Mouse (Mus musculus): ENCODE data around the gene Tst.

DNA sequence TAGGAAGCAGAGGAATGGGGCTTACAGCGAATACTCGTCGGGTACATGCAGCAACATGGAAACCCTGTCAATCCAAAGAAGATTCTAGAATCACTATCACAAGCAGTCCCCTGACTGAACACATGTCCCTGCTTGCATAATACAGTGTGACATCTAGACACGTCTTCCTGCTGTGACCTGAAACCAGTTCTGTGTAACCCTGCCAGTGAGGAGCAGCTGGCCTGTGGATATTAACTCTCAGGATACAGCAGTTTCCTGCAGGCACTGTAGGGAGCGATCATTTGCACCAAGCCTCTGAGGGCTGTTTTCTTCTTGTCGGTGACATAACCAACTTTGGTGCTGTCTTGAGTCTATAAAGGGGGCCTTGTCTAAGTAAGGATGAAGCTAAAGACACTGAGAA lies 4.4 kb downstream of the Tst start:
- TF ChIP-seq CTCF (IDR thresholded peaks at IDR 0.05; ENCODE audit: control insufficient read depth, insufficient read depth, insufficient replicate concordance, low read depth, low read length) (no peak), POLR2A (IDR thresholded peaks at IDR 0.05; ENCODE audit: control insufficient read depth, low read depth, low read length) (no peak)
